Mouse (Mus musculus) gastrocnemius, postnatal 4 days (tissue): ENCODE data around the gene Dusp27. TPM values are rescaled to one million over a fixed set of nuclear protein-coding genes. Genes with fewer than 3 reads are reported as not detected.

Source experiments
- DNase-seq, 2 experiments: peaks; one replicate each; pipeline ENCODE4 v3.0.0; 2021 to 2022; ENCODE audit warnings: low spot score in 2 of 2, mixed read lengths in 2 of 2
- total RNA-seq, 2 experiments: library from RNA; stranded (reverse); gene quantifications; 2 replicates each; pipeline ENCODE4 v1.2.3; 2021

Gene Dusp27
- total RNA-seq, 2 experiments from 2014 or later, result 115 to 133 TPM

DNA sequence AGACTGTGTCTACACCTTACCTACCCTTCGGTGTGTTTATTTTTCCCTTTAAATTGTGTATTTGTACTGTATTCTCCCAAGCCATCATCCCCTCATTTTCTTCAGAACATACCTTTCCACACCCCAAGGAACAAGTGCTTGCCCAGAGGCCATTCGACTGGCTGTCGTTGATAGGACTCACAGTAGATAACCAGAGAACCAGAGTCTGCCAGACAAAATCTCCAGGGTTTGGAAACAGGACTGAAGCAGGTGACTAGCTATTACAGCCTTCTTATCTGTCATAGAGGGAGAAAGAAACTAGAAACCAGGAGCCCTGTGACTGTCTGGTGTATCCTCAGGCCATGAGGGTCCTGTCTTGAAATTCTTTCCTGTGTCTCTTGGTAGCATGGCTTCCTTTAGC lies 22.9 kb downstream of the Dusp27 start:
- DNase-seq, result no peak

DNA sequence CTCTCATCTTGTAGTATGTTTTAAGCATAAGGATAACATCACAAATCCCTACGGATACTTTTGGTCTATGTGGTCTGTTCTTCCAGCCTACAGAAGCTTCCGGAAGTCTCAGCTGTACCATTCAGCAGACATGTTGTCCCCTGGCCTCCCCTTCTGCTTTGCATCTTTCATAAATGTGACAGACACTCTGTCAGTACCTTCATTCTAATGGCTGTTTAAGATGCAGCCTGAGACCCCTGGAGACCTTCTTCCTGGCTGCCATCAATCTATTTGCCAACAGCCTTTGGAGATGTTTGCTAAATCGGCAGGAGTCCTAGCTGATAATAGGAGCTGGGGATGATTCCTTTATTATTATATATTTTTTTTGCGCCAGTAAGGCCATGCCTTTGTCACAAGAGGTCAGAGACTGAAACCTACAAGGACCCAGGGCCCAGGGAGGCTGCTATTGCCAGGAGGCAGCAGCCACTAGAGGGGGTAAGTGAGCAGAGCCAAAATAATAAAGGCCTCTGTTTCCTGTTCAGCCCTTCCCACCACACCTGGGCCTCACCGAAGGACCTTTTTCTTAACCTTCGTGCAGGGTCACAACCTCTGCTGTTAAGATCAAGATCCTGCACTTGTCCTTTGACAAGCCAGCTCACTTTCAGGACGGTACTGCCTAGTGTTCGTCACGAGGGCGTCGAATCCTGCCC lies 24.7 kb downstream of the Dusp27 start:
- DNase-seq, result no peak

- no peak for DNase-seq
These were observed 29.6 kb downstream of the Dusp27 start for GRCm38 (mm10) chr1:166098120-166098519.

DNA sequence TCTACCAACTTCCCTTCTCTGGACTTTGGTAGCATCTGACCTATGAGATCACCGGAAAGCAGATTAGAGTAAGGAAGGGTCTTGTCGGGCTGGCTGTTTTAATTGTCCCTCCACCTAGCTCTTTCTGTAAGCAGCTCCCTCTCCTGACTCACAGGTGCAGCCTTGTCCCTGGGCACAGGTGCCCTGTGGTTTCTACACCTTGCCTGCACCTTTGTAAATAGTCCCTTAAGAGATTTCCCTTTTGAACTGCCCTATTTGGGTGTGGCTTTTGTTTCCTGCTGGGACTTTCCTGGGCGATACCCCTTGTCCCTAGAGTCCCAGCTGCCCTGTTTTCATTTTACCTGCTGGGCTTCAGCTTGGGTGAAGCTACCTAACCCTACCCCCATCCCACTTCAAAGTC lies 33.3 kb downstream of the Dusp27 start:
- no peak for DNase-seq

DNA sequence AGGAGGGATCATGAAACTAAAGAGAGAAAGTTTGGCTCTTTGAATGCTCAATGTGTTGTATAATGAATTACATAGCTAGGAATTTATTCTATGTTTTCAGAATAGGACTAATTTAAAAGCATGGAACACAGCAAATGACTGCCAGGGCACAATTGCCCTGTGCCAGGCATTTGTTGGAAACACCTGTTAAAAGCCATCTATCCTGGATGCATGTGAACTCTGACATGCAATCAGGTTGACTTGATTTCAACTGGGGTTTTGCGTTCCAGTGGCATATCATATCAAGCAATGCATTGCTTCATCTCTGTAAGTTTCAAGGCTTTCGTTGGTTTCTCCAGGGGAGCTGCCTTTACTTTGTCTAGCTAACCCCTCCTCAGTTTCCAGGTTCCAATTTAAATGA lies 37.4 kb downstream of the Dusp27 start:
- DNase-seq, result no peak

GRCm38 (mm10) chr1:166089739-166090138 lies 38.0 kb downstream of the Dusp27 start:
- no peak for DNase-seq

DNA sequence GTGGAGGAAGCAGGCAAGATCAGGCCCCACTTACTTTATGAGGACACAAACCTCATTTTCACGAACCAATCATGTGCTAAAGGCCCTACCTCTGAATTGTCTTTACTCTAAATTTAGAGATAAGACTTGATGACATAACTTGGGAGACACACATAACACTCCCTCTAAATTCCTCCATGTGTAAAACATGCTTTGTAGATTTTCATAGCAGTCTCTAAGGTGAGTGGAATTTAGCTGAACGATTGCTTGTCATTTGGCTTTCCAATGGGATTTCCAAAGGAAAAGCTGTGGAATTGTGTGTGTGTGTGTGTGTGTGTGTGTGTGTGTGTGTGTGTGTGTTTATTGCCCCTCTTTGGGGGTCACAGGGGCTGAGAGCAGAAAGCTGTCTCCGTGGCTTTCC lies 38.4 kb downstream of the Dusp27 start:
- no peak for DNase-seq

- no peak for DNase-seq
These were observed 39.1 kb downstream of the Dusp27 start for GRCm38 (mm10) chr1:166088446-166089170.

DNA sequence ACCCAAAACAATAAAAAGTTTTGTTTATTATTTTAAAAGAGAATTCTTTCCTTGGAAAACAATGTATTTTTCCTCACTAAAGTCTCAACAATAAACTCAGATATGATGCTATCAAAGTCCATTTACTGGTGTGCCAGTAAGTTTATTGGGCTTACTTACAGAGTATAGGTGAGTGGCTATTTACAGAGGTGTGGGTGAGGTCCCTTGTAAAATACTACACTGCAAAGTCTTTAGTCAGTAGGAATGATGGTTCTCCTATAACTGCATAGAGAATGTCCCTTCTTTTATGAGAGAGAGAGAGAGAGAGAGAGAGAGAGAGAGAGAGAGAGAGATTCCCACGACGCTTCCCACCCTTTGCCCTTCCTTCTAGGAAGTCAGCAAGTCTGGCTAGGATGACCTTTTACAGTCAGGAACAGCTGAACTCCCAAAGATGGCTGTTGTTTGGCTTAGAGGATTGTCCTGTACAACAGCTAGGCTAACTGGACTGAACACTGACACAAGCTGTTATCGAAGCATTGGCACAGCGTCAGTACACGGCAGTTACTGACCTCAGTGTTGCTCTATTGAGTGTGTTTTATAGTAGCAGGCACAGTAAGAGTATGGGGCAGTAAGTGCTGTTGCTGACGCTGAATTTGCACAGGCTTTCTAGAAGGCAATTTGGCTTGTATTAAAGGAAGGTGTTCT lies 50.5 kb downstream of the Dusp27 start:
- DNase-seq, result no peak

- DNase-seq, result no peak
These were observed 59.8 kb downstream of the Dusp27 start for GRCm38 (mm10) chr1:166067856-166068440.

- no peak for DNase-seq
These were observed 63.9 kb downstream of the Dusp27 start for GRCm38 (mm10) chr1:166063870-166064269.

GRCm38 (mm10) chr1:166061532-166061931 lies 66.2 kb downstream of the Dusp27 start:
- no peak for DNase-seq

DNA sequence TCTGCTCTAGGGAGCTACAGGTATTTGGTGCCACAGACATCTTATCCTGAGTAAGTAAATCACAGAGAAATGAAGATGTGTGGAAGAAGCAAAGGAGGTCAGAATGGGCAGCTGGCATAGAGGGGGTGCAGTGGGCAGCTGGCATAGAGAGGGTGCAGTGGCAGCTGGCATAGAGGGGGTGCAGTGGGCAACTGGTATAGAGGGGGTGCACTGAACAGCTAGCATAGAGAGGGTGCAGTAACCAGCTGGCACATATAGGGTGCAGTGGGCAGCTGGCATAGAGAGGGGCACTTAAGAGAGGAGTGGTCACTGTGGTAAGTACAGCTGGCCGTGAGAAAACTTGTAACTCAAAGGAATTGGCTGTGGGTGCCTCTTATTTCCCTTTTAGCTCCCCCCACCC lies 67.3 kb downstream of the Dusp27 start:
- DNase-seq, result no peak

GRCm38 (mm10) chr1:166056098-166056756 lies 71.5 kb downstream of the Dusp27 start:
- no peak for DNase-seq

DNA sequence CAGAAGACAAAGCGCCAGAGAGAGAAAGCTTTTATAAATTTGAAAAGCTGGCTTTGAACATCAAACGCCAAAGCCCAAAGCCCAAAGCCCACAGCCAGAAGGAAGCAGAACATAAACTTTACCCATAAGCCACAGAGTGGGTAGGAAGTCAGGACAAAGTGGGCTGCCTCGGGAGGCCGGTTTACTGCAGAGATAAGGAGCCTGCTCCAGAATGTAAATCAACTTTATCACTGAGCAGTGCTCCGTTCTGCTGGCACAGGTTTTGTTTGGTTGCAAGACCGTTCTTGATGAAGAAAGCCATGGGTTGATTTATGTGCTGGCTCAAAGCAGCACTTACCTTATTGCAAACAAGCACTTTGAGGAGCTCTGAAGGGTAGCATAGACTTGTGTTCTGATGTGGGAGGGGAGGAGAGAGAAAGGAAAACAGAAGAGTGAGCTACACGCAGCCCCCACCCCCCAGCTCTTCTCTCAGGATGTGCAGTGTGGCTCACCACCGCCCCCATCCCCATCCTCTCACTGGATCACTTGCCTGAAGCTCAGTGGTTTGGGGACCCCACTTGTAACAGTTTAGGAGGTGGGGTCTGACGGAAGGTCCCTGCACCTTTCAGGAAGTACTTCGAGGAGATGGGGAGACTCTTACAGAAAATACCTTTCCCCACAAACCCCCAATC lies 74.3 kb downstream of the Dusp27 start:
- DNase-seq, result no peak

- peak in 1 of 2 experiments; percentile 50 for DNase-seq
These were observed 78.5 kb downstream of the Dusp27 start for GRCm38 (mm10) chr1:166049046-166049827.

DNA sequence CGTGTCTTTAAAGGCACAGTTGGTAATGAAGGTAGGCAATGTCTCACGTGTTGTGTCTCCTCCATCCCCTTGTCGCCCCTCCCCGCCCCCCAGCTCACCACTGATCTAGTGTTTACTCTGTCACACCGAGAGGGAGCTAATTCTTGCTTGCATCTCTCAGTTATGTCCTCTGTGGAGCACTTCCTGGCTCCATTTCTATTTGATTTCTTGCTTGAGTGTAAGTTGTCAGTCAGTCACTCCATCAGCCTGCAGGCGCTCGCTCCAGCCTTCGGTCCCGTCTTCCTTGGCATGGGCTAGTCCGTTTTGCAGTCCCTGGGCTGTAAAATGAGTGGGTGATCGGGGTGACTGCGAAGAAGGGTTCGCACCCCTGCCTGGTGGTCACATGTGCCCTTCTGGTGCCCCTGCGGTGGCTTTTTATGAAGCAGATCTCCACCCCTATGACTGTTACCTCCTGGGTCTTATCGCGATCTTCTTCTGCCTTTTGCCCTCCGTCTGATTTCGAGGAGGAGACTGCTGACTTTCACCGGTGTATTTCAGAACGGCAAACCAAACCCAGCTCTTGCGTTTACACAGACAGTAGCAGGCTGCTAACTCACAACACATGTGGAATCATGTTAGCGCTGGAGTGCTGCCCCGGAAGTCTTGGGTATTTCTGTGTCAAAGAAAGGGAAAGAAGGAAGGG lies 79.4 kb downstream of the Dusp27 start:
- no peak for DNase-seq
